Mouse (Mus musculus) thymus, adult 2 months (tissue): ENCODE results near the gene Fam227a.

Experiments
- CTCF ChIP-seq: fragments of 200-500 bp; IDR thresholded peaks from 2 replicates; pipeline ENCODE4 v1.5.1; 2012; ENCODE audit warnings: mild to moderate bottlenecking, control low read depth, low read length, moderate library complexity, borderline replicate concordance; ENCODE audit not compliant: control insufficient read depth, poor library complexity, insufficient read depth; ENCODE audit errors: extremely low read depth
- POLR2A ChIP-seq: fragments of 200-500 bp; IDR thresholded peaks from 2 replicates; pipeline ENCODE4 v1.6.1; 2012; ENCODE audit warnings: mild to moderate bottlenecking, low read length, control low read depth, moderate library complexity; ENCODE audit not compliant: control insufficient read depth, poor library complexity, insufficient read depth; ENCODE audit errors: extremely low read depth

DNA sequence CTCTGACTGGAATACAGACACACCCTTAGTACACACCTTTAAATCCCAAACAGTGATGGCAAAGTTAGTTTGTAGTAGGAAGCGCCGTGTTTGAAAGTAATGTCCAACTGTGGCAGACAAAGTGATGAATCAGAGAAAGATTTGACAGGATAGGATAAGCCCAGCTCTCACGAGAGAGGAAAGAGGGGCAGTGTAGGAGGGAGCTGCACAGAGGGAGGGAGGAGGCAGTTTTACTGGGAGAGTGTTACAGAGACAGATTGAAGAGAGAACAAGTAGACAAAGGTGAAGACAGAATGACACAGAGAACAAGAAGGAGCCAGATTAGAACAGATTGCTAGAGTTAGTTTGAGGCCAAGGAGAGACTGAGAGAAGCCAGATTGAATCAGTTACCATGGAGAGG is 99.1 kb downstream of the Fam227a start:
- no peak for TF ChIP-seq CTCF
- TF ChIP-seq POLR2A = no peak
